Mouse (Mus musculus) hindbrain, embryonic 10.5 days (tissue): ENCODE data around the gene Cnbp. TPM values are rescaled to one million over a fixed set of nuclear protein-coding genes. Genes with fewer than 3 reads are reported as not detected.
A peak's percentile ranks its signal among the peaks of the same experiment; 100 is the strongest.

Experiments used
- DNase-seq: peaks from one replicate; pipeline ENCODE4 v3.0.0-alpha.2; 2017; ENCODE audit warnings: low spot score
- H3K27ac ChIP-seq: fragments of 300-500 bp; sonication (generic); 2 replicates; pipeline ENCODE4 v1.5.1; 2016; ENCODE audit warnings: mild to moderate bottlenecking, moderate library complexity
- H3K27me3 ChIP-seq: fragments of 300-500 bp; sonication (generic); 2 replicates; pipeline ENCODE4 v1.6.1; 2016; ENCODE audit warnings: mild to moderate bottlenecking; ENCODE audit not compliant: poor library complexity, insufficient read depth, severe bottlenecking
- H3K36me3 ChIP-seq: fragments of 300-500 bp; sonication (generic); 2 replicates; pipeline ENCODE4 v1.6.1; 2016; ENCODE audit warnings: mild to moderate bottlenecking, moderate library complexity
- H3K4me1 ChIP-seq: fragments of 300-500 bp; sonication (generic); replicated peaks from 2 replicates; pipeline ENCODE4 v1.6.1; 2016; ENCODE audit warnings: mild to moderate bottlenecking
- H3K4me3 ChIP-seq: fragments of 300-500 bp; sonication (generic); 2 replicates; pipeline ENCODE4 v1.5.1; 2016; ENCODE audit warnings: mild to moderate bottlenecking, moderate library complexity
- H3K9me3 ChIP-seq: fragments of 300-500 bp; sonication (generic); 2 replicates; pipeline ENCODE4 v1.6.1; 2016; ENCODE audit warnings: mild to moderate bottlenecking, moderate library complexity
- WGBS: fragments of 180-500 bp; shearing (Covaris S2); methylation state at CpG from one replicate; pipeline ENCODE4 v1.1.7; 2016; 5-methylcytosine and 5-hydroxymethylcytosine counted together
- polyA plus RNA-seq: library from polyadenylated mRNA; unstranded; fragments of >200 nt; fragmentation: Nextera tagmentation; extraction: Ambion mirVana; gene quantifications from 2 replicates; pipeline ENCODE4 v1.2.1, GENCODE M21; 2016

The Cnbp gene
- polyA plus RNA-seq, 1 experiment from 2014 or later, result 1,080 TPM

- Histone ChIP-seq H3K9me3 (no peaks in the 10 kb centered on the region), H3K27me3 (no peaks in the 10 kb centered on the region), H3K4me1 (no peaks in the 10 kb centered on the region; the same call in 1 of the 2 replicates), H3K36me3 (no peaks in the 10 kb centered on the region), H3K4me3 (no peak overlapping the region), H3K27ac (no peak overlapping the region)
- DNase-seq, result no peak
- 50% methylated on average over 1 of the region's 1 CpGs for WGBS
Measured at GRCm38 (mm10) chr6:87873104-87873503, 22.2 kb upstream of the Cnbp start.

DNA sequence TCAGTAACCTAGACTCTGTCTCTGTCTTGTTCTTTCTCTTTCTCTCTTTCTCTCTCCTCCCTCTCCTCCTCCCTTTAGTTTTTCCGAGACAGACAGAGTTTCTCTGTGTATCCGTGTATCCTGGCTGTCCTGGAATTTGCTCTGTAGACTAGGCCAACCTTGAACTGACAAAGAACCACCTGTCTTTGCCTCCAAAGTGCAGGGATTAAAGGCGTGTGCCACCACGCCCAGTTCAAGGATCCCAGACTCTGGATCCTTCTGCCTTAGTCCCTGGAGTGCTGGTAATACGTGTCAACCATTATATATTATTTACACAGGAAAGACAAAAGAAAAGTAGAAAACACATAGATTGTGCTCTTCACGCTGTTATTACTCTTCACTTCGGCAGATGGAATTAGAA lies 20.3 kb upstream of the Cnbp start:
- 86% methylated on average over 7 of the region's 7 CpGs for WGBS
- H3K4me1 ChIP-seq, result no peaks in the 10 kb centered on the region; the same call in 1 of the 2 replicates
- no peak for DNase-seq
- H3K4me3 ChIP-seq, result no peak overlapping the region
- no peaks in the 10 kb centered on the region for H3K36me3 ChIP-seq
- H3K27me3 ChIP-seq, result no peaks in the 10 kb centered on the region
- H3K9me3 ChIP-seq, result no peaks in the 10 kb centered on the region
- H3K27ac ChIP-seq, result no peak overlapping the region

DNA sequence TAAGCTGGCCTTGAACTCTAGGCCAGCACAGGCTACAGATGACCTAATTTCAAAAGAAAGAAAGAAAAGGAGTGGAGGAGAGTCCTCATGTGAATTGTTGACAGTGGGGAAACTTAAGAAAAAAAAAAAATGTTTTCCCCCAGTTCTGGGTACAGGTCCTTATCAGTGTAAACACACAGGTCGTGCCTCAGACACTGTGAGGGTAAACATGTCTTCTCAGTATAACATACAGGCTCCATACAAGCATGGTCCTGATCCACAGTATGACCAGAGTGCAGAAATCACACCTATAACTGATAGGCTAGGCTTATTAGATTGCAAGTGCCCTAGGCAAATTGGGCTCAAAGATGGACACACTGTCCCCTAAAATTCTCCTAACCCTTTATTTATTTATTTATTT lies 19.5 kb upstream of the Cnbp start:
- no peaks in the 10 kb centered on the region for H3K9me3 ChIP-seq
- no peaks in the 10 kb centered on the region for H3K36me3 ChIP-seq
- H3K4me1 ChIP-seq, result no peaks in the 10 kb centered on the region; the same call in 1 of the 2 replicates
- H3K27me3 ChIP-seq, result no peaks in the 10 kb centered on the region
- 73% methylated on average over 1 of the region's 1 CpGs for WGBS
- no peak for DNase-seq
- no peak overlapping the region for H3K27ac ChIP-seq
- H3K4me3 ChIP-seq, result no peak overlapping the region

DNA sequence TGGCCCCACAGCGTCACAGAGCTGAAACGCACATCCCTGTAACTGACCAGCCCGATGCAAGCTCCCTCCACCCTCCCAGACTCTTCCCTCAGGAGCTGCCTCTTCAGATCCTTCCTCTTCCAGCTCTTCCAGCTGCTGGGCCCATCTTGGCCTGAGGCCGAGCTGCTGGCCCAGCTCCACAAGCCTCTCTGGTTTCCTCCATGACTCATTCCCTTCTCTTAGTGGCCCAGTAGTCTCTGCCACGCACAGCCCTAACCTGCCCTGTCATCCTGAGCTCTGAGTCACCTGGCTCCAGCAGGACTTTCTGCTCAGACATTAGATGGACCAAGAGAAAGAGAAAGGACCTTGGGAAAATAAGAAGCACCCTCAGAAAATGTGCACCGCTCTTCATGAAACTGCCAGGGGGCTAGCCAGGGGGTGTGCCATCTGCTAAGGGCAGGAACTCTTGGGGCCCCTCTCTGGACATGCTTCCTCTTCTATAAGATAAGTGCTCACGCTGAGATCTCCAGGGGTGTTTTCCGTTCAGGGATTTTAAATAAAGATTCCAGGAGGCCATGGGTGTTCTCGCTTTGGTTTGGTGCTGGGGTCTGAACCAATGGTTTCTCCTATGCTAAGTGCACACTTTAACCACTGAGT lies 18.1 kb upstream of the Cnbp start:
- Histone ChIP-seq H3K4me3 (no peak overlapping the region), H3K9me3 (no peaks in the 10 kb centered on the region), H3K4me1 (no peaks in the 10 kb centered on the region; the same call in 1 of the 2 replicates), H3K36me3 (no peaks in the 10 kb centered on the region), H3K27me3 (no peaks in the 10 kb centered on the region), H3K27ac (no peak overlapping the region)
- no peak for DNase-seq
- WGBS, result 79% methylated on average over 9 of the region's 9 CpGs

GRCm38 (mm10) chr6:87867256-87867655 lies 16.4 kb upstream of the Cnbp start:
- no peaks in the 10 kb centered on the region for H3K4me1 ChIP-seq
- 81% methylated on average over 2 of the region's 2 CpGs for WGBS
- DNase-seq, result no peak
- H3K9me3 ChIP-seq, result no peaks in the 10 kb centered on the region
- H3K36me3 ChIP-seq, result no peaks in the 10 kb centered on the region
- no peak overlapping the region for H3K27ac ChIP-seq
- no peaks in the 10 kb centered on the region for H3K27me3 ChIP-seq
- H3K4me3 ChIP-seq, result no peak overlapping the region

DNA sequence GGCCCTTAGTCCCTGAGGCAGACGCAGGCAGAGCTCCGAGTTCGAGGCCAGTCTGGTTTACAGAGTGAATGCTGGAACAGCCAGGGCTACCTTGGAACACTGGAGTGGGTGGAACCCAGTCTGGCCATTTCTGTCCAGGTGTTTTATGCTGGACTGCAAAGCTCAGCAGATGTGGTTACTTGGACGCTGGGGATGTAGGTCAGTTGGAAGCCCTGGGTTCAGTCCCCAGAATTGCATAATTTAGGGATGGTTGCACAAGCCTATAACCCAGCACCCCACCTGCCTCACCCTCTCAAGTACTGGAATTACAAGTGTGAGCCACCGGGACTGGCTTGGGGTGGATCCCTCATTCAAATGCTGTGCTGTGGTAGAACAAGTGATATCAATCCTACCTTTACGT lies 15.3 kb upstream of the Cnbp start:
- Histone ChIP-seq H3K4me3 (no peak overlapping the region), H3K27ac (no peak overlapping the region), H3K36me3 (no peaks in the 10 kb centered on the region), H3K4me1 (no peaks in the 10 kb centered on the region), H3K27me3 (no peaks in the 10 kb centered on the region), H3K9me3 (no peaks in the 10 kb centered on the region)
- WGBS, result 86% methylated on average over 6 of the region's 6 CpGs
- DNase-seq, result no peak

DNA sequence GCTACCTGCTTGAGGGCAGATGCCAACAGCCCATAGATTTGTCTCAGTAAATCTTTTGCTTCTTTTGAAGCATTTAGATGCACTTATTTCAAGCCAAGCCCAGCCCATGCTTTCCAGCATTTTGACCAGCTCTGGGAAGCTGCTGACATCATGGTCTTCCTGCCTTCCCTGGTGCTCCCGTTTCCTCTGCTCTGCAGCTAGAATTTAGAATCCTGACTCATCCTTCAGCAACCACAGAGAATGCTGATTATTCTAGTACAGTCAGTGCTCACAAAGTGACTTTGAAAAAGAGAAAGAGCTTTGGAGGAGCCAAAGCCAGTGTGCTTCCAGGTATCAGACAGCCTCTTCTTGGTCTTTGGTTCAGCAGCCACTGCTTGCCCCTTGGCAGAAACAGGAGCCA lies 6.2 kb upstream of the Cnbp start:
- 72% methylated on average over 1 of the region's 1 CpGs for WGBS
- H3K4me3 ChIP-seq, result no peak overlapping the region
- DNase-seq, result no peak

DNA sequence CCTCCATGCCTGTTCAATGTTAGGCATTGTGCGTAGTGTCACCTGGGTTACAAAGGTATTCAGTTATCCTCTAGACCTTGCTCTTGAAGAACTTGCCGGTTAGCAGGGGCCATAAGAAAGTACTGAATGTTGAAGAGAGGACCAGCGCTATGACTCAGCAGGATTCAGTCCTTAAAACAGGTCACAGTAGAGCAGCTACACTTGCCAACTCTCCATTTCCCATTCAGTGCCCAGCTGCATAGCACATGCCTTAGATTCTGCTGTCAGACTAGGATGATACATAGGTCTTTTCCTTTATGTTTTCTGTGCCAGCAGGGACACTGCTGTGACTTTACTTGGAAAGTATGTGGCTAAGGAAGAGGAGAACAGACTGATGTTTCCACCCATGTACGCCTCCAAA lies 2.5 kb upstream of the Cnbp start:
- H3K4me1 ChIP-seq, result peaks cover 23% of the 10 kb centered on the region
- no peaks in the 10 kb centered on the region for H3K9me3 ChIP-seq
- no peaks in the 10 kb centered on the region for H3K27me3 ChIP-seq
- no peak overlapping the region for H3K4me3 ChIP-seq
- H3K36me3 ChIP-seq, result peaks cover 5% of the 10 kb centered on the region
- no peak overlapping the region for H3K27ac ChIP-seq
- 89% methylated on average over 4 of the region's 4 CpGs for WGBS
- no peak for DNase-seq

More for the DNA sequence above, 6.2 kb upstream of the Cnbp start:
- no peaks in the 10 kb centered on the region for H3K36me3 ChIP-seq
- no peaks in the 10 kb centered on the region for H3K4me1 ChIP-seq
- no peaks in the 10 kb centered on the region for H3K27me3 ChIP-seq
- H3K27ac ChIP-seq, result no peak overlapping the region
- no peaks in the 10 kb centered on the region for H3K9me3 ChIP-seq

- 79% methylated on average over 6 of the region's 6 CpGs for WGBS
- no peaks in the 10 kb centered on the region for H3K27me3 ChIP-seq
- H3K9me3 ChIP-seq, result no peaks in the 10 kb centered on the region
- no peak for DNase-seq
- H3K27ac ChIP-seq, result no peak overlapping the region
- peaks cover 36% of the 10 kb centered on the region for H3K4me1 ChIP-seq
- no peak overlapping the region for H3K4me3 ChIP-seq
- peaks cover 21% of the 10 kb centered on the region for H3K36me3 ChIP-seq
Measured at GRCm38 (mm10) chr6:87851871-87852270, 965 bp upstream of the Cnbp start.

DNA sequence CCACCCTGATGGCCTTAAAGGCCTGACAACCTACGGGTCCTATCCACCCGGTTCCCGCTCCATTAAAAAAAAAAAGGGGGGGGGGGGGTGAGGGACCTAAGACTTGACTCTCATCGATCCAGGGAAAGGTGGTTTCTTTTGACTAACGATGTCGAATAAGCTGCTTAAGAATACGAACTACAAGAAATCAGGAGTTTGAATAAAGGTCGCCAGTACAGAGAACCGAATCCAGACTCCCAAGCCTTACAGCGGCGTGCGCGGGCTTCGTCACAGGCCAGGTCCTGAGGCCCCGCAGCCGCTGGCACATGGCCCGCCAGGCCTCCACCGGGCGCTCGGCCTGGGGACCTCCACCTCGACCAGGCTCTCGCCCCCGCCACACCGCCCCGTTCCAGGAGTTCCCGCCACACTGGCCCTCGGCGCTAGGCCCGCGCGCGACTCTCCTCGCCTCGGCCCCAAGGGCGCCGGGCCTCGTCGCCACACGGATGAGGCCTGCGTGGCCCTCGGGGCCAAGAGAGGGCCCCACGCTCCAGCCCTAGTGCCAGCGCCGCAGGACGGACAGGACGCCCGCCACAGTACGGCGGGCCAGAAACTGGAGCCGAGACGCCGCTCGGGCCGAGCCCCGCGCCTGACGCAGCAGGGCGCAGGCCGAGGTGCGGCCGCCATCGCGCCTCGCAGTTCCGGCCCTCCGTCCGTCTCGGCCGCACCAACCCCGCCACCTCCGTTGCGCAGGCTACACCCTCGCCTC lies 579 bp downstream of the Cnbp start:
- no peaks in the 10 kb centered on the region for H3K9me3 ChIP-seq
- H3K36me3 ChIP-seq, result peaks cover 36% of the 10 kb centered on the region
- peaks cover 39% of the 10 kb centered on the region for H3K4me1 ChIP-seq
- no peaks in the 10 kb centered on the region for H3K27me3 ChIP-seq
- H3K4me3 ChIP-seq, result peak overlapping the region; percentile 98
- no peak for DNase-seq
- H3K27ac ChIP-seq, result peak overlapping the region; percentile 99
- under 1% methylated on average over 73 of the region's 73 CpGs for whole genome bisulfite sequencing

- H3K36me3 ChIP-seq, result peaks cover 42% of the 10 kb centered on the region
- no peaks in the 10 kb centered on the region for H3K9me3 ChIP-seq
- DNase-seq, result peak; percentile 36
- H3K4me3 ChIP-seq, result peak overlapping the region; percentile 98
- H3K27me3 ChIP-seq, result no peaks in the 10 kb centered on the region
- H3K4me1 ChIP-seq, result peaks cover 39% of the 10 kb centered on the region
- H3K27ac ChIP-seq, result peak overlapping the region; percentile 99
- WGBS, result under 1% methylated on average over 8 of the region's 8 CpGs
Measured at GRCm38 (mm10) chr6:87849780-87850154, 1.1 kb downstream of the Cnbp start.

- H3K36me3 ChIP-seq, result peaks cover 71% of the 10 kb centered on the region
- peaks cover 39% of the 10 kb centered on the region for H3K4me1 ChIP-seq
- H3K9me3 ChIP-seq, result no peaks in the 10 kb centered on the region
- no peaks in the 10 kb centered on the region for H3K27me3 ChIP-seq
- no peak for DNase-seq
- 94% methylated on average over 1 of the region's 1 CpGs for WGBS
- H3K4me3 ChIP-seq, result no peak overlapping the region
- H3K27ac ChIP-seq, result no peak overlapping the region
Measured at GRCm38 (mm10) chr6:87846813-87847212, 4.1 kb downstream of the Cnbp start.

GRCm38 (mm10) chr6:87845031-87845695 lies 5.7 kb downstream of the Cnbp start:
- Histone ChIP-seq H3K27me3 (no peaks in the 10 kb centered on the region), H3K4me1 (peaks cover 29% of the 10 kb centered on the region), H3K27ac (no peak overlapping the region), H3K4me3 (no peak overlapping the region), H3K9me3 (no peaks in the 10 kb centered on the region), H3K36me3 (peaks cover 78% of the 10 kb centered on the region)
- no peak for DNase-seq
- WGBS, result 95% methylated on average over 13 of the region's 13 CpGs
